Mouse (Mus musculus) heart, postnatal 0 days (tissue): ENCODE results near the gene Gas6.

Experiments
- CTCF ChIP-seq: IDR thresholded peaks from 2 replicates; pipeline ENCODE4 v1.5.1; 2016; ENCODE audit warnings: antibody characterized with exemption, control low read depth, low read depth
- EP300 ChIP-seq: IDR thresholded peaks from 2 replicates; pipeline ENCODE4 v1.6.1; 2016; ENCODE audit warnings: antibody characterized with exemption, low read depth

DNA sequence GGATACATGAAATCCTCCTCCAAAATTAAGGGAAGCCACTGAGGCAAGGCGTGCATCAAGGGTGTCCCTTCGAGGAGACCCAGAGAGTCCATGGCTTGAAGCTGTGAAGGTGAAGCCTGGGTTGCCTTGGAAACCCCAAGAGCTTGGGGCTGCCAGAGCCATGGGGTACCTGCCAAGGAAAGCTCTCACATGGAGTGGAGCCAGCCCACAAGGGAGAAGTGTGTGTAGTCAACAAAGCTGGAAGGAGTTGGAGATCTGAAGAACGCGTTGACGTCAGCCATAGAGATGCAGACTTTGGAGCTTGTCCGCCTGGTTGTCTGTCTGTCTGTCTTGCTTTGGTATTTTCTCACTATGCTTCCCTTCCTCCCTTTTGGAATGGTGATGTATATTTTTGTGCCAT is 73.3 kb downstream of the Gas6 start:
- TF ChIP-seq EP300 (no peak), CTCF (no peak)
